Mouse (Mus musculus) kidney, postnatal 0 days (tissue): ENCODE measurements around the gene Plxna1. TPM values are rescaled to one million over a fixed set of nuclear protein-coding genes. Genes with fewer than 3 reads are reported as not detected.

Source experiments
- ATAC-seq: fragments of 200-750 bp; cut with Nextera tagmentation; replicated peaks from 2 replicates; pipeline ENCODE4 v1.8.0; 2017; ENCODE audit warnings: low read depth, moderate number of reproducible peaks, moderate TSS enrichment, moderate library complexity; ENCODE audit not compliant: low FRiP score
- DNase-seq: peaks from one replicate; pipeline ENCODE4 v3.0.0-alpha.2; 2016; ENCODE audit warnings: low spot score
- H3K27ac ChIP-seq: fragments of 300-500 bp; sonication (generic); 2 replicates; pipeline ENCODE4 v1.5.1; 2014; ENCODE audit warnings: mild to moderate bottlenecking
- H3K27me3 ChIP-seq: fragments of 300-500 bp; sonication (generic); 2 replicates; pipeline ENCODE4 v1.6.1; 2014; ENCODE audit warnings: low read length, mixed read lengths; ENCODE audit not compliant: insufficient read depth
- H3K36me3 ChIP-seq: fragments of 300-500 bp; sonication (generic); 2 replicates; pipeline ENCODE4 v1.6.1; 2014; ENCODE audit warnings: low read length, mixed read lengths; ENCODE audit not compliant: insufficient read depth
- H3K4me1 ChIP-seq: fragments of 300-500 bp; sonication (generic); replicated peaks from 2 replicates; pipeline ENCODE4 v1.6.1; 2014; ENCODE audit warnings: antibody characterized with exemption, low read length, mixed read lengths; ENCODE audit not compliant: insufficient read depth
- H3K4me2 ChIP-seq: fragments of 300-500 bp; sonication (generic); 2 replicates; pipeline ENCODE4 v1.6.1; 2014; ENCODE audit warnings: mild to moderate bottlenecking, low read length, moderate library complexity, mixed read lengths
- H3K4me3 ChIP-seq: fragments of 300-500 bp; sonication (generic); replicated peaks from 2 replicates; pipeline ENCODE4 v1.5.1; 2014; ENCODE audit warnings: low read depth, low read length
- H3K9ac ChIP-seq: fragments of 300-500 bp; sonication (generic); 2 replicates; pipeline ENCODE4 v1.6.1; 2014; ENCODE audit warnings: low read depth, low read length
- H3K9me3 ChIP-seq: fragments of 300-500 bp; sonication (generic); replicated peaks from 2 replicates; pipeline ENCODE4 v1.6.1; 2016; ENCODE audit warnings: low read length, inconsistent platforms, mixed read lengths
- CTCF ChIP-seq: IDR thresholded peaks from 2 replicates; pipeline ENCODE4 v1.5.1; 2016; ENCODE audit warnings: antibody characterized with exemption, low read depth, mild to moderate bottlenecking, moderate library complexity
- WGBS: fragments of 180-500 bp; shearing (Covaris S2); extraction: QIAGEN DNeasy Blood & Tissue Kit; methylation state at CpG from one replicate; pipeline ENCODE4 v1.1.7; 2014; 5-methylcytosine and 5-hydroxymethylcytosine counted together
- polyA plus RNA-seq: library from polyadenylated mRNA; unstranded; fragments of >200 nt; fragmentation: Nextera tagmentation; extraction: Ambion mirVana; gene quantifications from 2 replicates; pipeline ENCODE4 v1.2.1, GENCODE M21; 2015

Gene Plxna1
- polyA plus RNA-seq, 1 experiment from 2014 or later = 16.9 TPM

GRCm38 (mm10) chr6:89402406-89402805 lies 40.0 kb upstream of the Plxna1 start:
- H3K4me2 ChIP-seq = no peak overlapping the region
- H3K4me3 ChIP-seq = no peak overlapping the region
- no peak for ATAC-seq
- no peak for DNase-seq
- H3K9me3 ChIP-seq = no peaks in the 10 kb centered on the region
- H3K27ac ChIP-seq = no peak overlapping the region
- H3K27me3 ChIP-seq = no peaks in the 10 kb centered on the region
- no peak overlapping the region for H3K9ac ChIP-seq
- no peak for TF ChIP-seq CTCF
- WGBS = 75% methylated on average over 2 of the region's 2 CpGs
- H3K36me3 ChIP-seq = no peaks in the 10 kb centered on the region
- no peaks in the 10 kb centered on the region for H3K4me1 ChIP-seq

DNA sequence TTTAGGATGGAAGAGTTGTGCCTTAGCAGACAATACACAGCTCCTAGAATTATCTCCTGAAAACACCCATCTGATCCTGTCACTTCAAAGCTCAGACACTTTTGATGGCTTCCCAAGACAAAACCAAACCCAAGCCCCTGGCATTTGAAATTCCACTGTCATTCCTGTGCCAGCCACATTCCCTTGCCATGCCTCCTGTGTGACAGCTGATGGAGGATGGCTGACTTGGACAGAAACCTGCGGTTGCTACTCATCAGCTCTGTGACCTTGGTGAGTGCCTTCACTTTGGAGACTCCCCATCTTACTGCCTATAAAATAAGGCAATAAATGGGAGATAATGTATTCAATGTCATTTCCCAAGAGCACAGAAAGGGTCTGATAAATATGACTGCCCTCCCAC lies 37.1 kb upstream of the Plxna1 start:
- ATAC-seq = no peak
- Histone ChIP-seq H3K36me3 (no peaks in the 10 kb centered on the region), H3K27me3 (no peaks in the 10 kb centered on the region), H3K9me3 (no peaks in the 10 kb centered on the region), H3K27ac (no peak overlapping the region), H3K4me2 (no peak overlapping the region), H3K4me1 (no peaks in the 10 kb centered on the region), H3K4me3 (no peak overlapping the region), H3K9ac (no peak overlapping the region)
- TF ChIP-seq CTCF = no peak
- no peak for DNase-seq
- 94% methylated on average over 1 of the region's 1 CpGs for WGBS

- 81% methylated on average over 4 of the region's 4 CpGs for WGBS
- ATAC-seq = no peak
- H3K4me3 ChIP-seq = no peak overlapping the region
- no peak overlapping the region for H3K4me2 ChIP-seq
- no peak overlapping the region for H3K9ac ChIP-seq
- H3K4me1 ChIP-seq = no peaks in the 10 kb centered on the region
- DNase-seq = no peak
- no peak overlapping the region for H3K27ac ChIP-seq
- no peak for TF ChIP-seq CTCF
- H3K9me3 ChIP-seq = no peaks in the 10 kb centered on the region
- no peaks in the 10 kb centered on the region for H3K27me3 ChIP-seq
- H3K36me3 ChIP-seq = no peaks in the 10 kb centered on the region
These were observed 35.5 kb upstream of the Plxna1 start for GRCm38 (mm10) chr6:89397919-89398318.

GRCm38 (mm10) chr6:89393820-89394219 lies 31.4 kb upstream of the Plxna1 start:
- H3K27ac ChIP-seq = no peak overlapping the region
- H3K27me3 ChIP-seq = no peaks in the 10 kb centered on the region
- H3K4me2 ChIP-seq = no peak overlapping the region
- TF ChIP-seq CTCF = no peak
- H3K4me3 ChIP-seq = no peak overlapping the region
- no peak overlapping the region for H3K9ac ChIP-seq
- no peaks in the 10 kb centered on the region for H3K36me3 ChIP-seq
- H3K9me3 ChIP-seq = no peaks in the 10 kb centered on the region
- WGBS = 84% methylated on average over 2 of the region's 2 CpGs
- ATAC-seq = no peak
- H3K4me1 ChIP-seq = no peaks in the 10 kb centered on the region
- no peak for DNase-seq

GRCm38 (mm10) chr6:89392213-89392612 lies 29.8 kb upstream of the Plxna1 start:
- ATAC-seq (no peak), DNase-seq (no peak)
- Histone ChIP-seq H3K36me3 (no peaks in the 10 kb centered on the region), H3K4me2 (no peak overlapping the region), H3K27ac (no peak overlapping the region), H3K27me3 (no peaks in the 10 kb centered on the region), H3K4me1 (no peaks in the 10 kb centered on the region), H3K9ac (no peak overlapping the region), H3K4me3 (no peak overlapping the region), H3K9me3 (no peaks in the 10 kb centered on the region)
- no peak for TF ChIP-seq CTCF
- 91% methylated on average over 2 of the region's 2 CpGs for WGBS

DNA sequence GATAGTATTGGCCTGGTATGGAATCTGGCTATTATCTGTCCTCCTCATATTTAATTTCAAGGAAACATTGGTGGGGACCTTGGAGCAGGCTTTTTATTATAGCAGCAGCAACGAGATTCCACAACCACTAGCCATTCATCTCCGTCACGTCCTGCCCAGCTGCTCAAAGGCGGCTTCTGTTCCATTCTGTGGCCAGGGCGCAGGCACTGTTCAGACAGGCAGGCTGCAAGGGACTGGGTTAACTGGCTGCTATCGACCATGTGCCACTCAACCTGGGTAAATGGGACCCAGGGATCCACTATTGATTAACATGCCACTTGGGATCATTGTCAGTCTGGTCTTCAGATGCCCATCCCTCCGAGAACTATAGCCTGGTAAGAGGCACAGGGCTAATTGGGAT lies 27.4 kb upstream of the Plxna1 start:
- no peak for TF ChIP-seq CTCF
- no peak overlapping the region for H3K27ac ChIP-seq
- no peak for ATAC-seq

GRCm38 (mm10) chr6:89386956-89387355 lies 24.5 kb upstream of the Plxna1 start:
- Histone ChIP-seq H3K27me3 (no peaks in the 10 kb centered on the region), H3K9ac (no peak overlapping the region), H3K27ac (no peak overlapping the region), H3K4me3 (no peak overlapping the region), H3K4me2 (no peak overlapping the region), H3K36me3 (no peaks in the 10 kb centered on the region), H3K4me1 (no peaks in the 10 kb centered on the region), H3K9me3 (no peaks in the 10 kb centered on the region)
- no peak for TF ChIP-seq CTCF
- 79% methylated on average over 1 of the region's 1 CpGs for WGBS
- no peak for ATAC-seq
- DNase-seq = no peak

More for the DNA sequence above, 27.4 kb upstream of the Plxna1 start:
- Histone ChIP-seq H3K9me3 (no peaks in the 10 kb centered on the region), H3K4me3 (no peak overlapping the region), H3K9ac (no peak overlapping the region), H3K27me3 (no peaks in the 10 kb centered on the region), H3K4me1 (no peaks in the 10 kb centered on the region), H3K4me2 (no peak overlapping the region), H3K36me3 (no peaks in the 10 kb centered on the region)
- no peak for DNase-seq
- WGBS = 69% methylated on average over 7 of the region's 7 CpGs
